Mouse (Mus musculus): ENCODE data around the gene 9130019O22Rik. TPM values are rescaled to one million over a fixed set of nuclear protein-coding genes. Genes with fewer than 3 reads are reported as not detected.
A peak's percentile ranks its signal among the peaks of the same experiment; 100 is the strongest.
"Not testable (repeated sequence)": the region's sequence is repeated elsewhere in the genome, so short reads cannot be mapped to it uniquely, and the experiment has no call there.

The 9130019O22Rik gene
- polyA plus RNA-seq, 1 experiment, result 0.34 TPM

DNA sequence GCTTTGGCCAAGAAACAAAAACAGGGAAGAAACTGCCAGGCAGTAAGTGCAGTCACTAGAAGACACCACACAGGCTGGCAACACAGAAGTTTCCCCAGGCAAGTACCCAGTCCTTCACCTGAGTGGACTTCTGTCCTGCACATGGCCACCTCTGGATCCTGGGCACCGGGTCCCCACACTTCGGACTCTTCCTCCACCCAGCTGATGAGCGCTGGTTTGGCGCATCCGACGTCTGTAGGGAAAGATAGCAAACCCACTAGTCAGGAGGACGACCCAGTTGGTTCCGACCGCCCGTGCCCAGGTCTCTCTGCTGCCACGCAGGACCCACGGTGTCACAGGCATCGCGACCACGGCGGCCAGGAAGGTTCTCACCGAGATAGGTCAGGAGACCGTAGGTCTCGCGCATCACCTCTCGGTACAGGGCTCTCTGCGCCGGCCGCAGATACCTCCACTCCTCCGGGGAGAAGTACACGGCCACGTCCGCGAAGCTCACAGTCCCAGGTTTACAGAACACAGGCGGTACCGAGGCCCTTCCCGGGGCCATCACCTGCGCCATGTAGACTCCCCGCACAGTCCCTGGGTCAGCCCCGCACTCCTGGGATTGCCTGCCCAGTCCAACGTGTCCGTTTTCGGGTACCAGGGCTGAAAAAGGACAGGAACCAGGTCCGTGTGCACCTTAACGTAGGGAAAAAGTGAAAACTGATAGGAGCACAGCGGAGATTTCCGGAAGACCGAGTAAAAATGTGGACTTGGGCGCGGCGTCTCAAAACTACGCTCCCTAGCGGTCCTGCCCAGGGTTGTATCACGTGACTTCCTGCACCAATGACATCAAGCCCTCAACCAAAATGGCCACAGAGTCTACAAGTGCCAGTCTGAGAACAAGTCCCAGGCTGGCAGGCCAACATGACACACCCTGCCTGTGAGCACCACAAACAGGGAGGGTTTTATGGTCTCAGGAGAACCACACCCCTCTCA lies 11.4 kb downstream of the 9130019O22Rik start, which contains the start of gene Zfp747:
Gene Zfp747, minus strand, starts transcription at position 780 of the 975 bp plus-strand sequence.
- Histone ChIP-seq H3K4me3 (peak within 1 kb of the TSS; percentile 61), H3ac (ENCODE audit: control insufficient read depth, insufficient read length) (peak within 1 kb of the TSS; percentile 21), H3K4me2 (ENCODE audit: low read depth) (peak within 1 kb of the TSS; percentile 74)
- not testable (repeated sequence) for H3K79me2 ChIP-seq (ENCODE audit: control insufficient read depth, insufficient read depth); H3K27me3 ChIP-seq (ENCODE audit: control insufficient read depth, insufficient read depth, insufficient read length); H3K36me3 ChIP-seq (ENCODE audit: control insufficient read depth, insufficient read depth)
- TF ChIP-seq USF1 (IDR thresholded peaks at IDR 0.05; ENCODE audit: low read depth) (peak; percentile 97), POLR2A (IDR thresholded peaks at IDR 0.05; ENCODE audit: insufficient read length, low read depth) (peak; percentile 51), MYOD1 (IDR thresholded peaks at IDR 0.05; ENCODE audit: control insufficient read depth in 1 of 3, insufficient read length in 2 of 3, low read depth in 2 of 3) (peak in 1 of 3 experiments; percentile 0), POLR2AphosphoS2 (IDR thresholded peaks at IDR 0.05; ENCODE audit: insufficient read length, low read depth) (peak; percentile 55)

DNA sequence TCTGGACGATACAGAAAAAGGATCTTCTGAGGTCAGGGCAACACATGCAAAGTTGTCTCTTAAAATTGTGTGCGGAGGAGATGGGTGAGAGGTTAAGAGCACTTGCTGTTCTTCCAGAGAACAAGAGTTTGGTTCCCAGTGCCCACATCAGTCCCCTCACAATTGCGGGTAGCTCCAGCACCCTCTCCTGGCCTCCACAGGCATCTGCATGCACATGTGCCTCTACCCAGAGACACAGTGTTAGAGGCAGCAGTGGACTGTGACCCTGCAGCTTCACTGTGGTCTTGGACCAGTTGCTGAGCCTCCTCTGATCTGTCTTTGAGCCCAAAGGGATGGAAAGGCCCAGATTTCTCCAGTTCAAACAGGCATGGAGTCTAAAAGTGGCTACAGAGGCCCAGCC lies 15.1 kb downstream of the 9130019O22Rik start:
- not testable (repeated sequence) for H3K27me3 ChIP-seq (ENCODE audit: control insufficient read depth, insufficient read depth, insufficient read length); H3K36me3 ChIP-seq (ENCODE audit: control insufficient read depth, insufficient read depth); H3K4me3 ChIP-seq; H3K79me2 ChIP-seq (ENCODE audit: control insufficient read depth, insufficient read depth); H3K4me2 ChIP-seq (ENCODE audit: low read depth); H3ac ChIP-seq (ENCODE audit: control insufficient read depth, insufficient read length)

- TF ChIP-seq TCF3 (IDR thresholded peaks at IDR 0.05; ENCODE audit: insufficient read length, low read depth) (no peak), MYOG (IDR thresholded peaks at IDR 0.05; ENCODE audit: control insufficient read depth in 1 of 3, insufficient read depth in 1 of 3, insufficient read length in 2 of 3, low read depth in 2 of 3) (no peak), CEBPB (IDR thresholded peaks at IDR 0.05; ENCODE audit: insufficient read depth, poor library complexity, severe bottlenecking) (no peak), POLR2A (IDR thresholded peaks at IDR 0.05; ENCODE audit: insufficient read length, low read depth) (no peak), MYOD1 (IDR thresholded peaks at IDR 0.05; ENCODE audit: control insufficient read depth in 1 of 3, insufficient read length in 2 of 3, low read depth in 2 of 3) (no peak), E2F4 (IDR thresholded peaks at IDR 0.05; ENCODE audit: insufficient read depth) (no peak), MAX (IDR thresholded peaks at IDR 0.05; ENCODE audit: low read depth) (no peak), SRF (IDR thresholded peaks at IDR 0.05; ENCODE audit: control insufficient read depth, insufficient read length, low read depth) (no peak), POLR2AphosphoS2 (IDR thresholded peaks at IDR 0.05; ENCODE audit: insufficient read length, low read depth) (no peak), TCF12 (IDR thresholded peaks at IDR 0.05; ENCODE audit: insufficient read depth, poor library complexity, severe bottlenecking) (no peak), REST (IDR thresholded peaks at IDR 0.05; ENCODE audit: insufficient read depth, insufficient read length) (no peak), USF1 (IDR thresholded peaks at IDR 0.05; ENCODE audit: low read depth) (no peak)
- no peaks in the 10 kb centered on the region for H3K79me2 ChIP-seq (ENCODE audit: control insufficient read depth, insufficient read depth)
- H3K4me3 ChIP-seq, result no peak overlapping the region
- H3K27me3 ChIP-seq (ENCODE audit: control insufficient read depth, insufficient read depth, insufficient read length), result no peaks in the 10 kb centered on the region
- no peaks in the 10 kb centered on the region for H3K36me3 ChIP-seq (ENCODE audit: control insufficient read depth, insufficient read depth)
- no peak overlapping the region for H3K4me2 ChIP-seq (ENCODE audit: low read depth)
- no peak overlapping the region for H3ac ChIP-seq (ENCODE audit: control insufficient read depth, insufficient read length)
Observed at GRCm38 (mm10) chr7:127371213-127371612, 15.8 kb downstream of the 9130019O22Rik start.

GRCm38 (mm10) chr7:127366249-127366648 lies 20.7 kb downstream of the 9130019O22Rik start:
- Histone ChIP-seq H3K4me3 (no peak overlapping the region), H3K4me2 (ENCODE audit: low read depth) (no peak overlapping the region), H3ac (ENCODE audit: control insufficient read depth, insufficient read length) (no peak overlapping the region), H3K27me3 (ENCODE audit: control insufficient read depth, insufficient read depth, insufficient read length) (peaks cover 4% of the 10 kb centered on the region), H3K36me3 (ENCODE audit: control insufficient read depth, insufficient read depth) (no peaks in the 10 kb centered on the region), H3K79me2 (ENCODE audit: control insufficient read depth, insufficient read depth) (no peaks in the 10 kb centered on the region)
- no peak for TF ChIP-seq E2F4 (IDR thresholded peaks at IDR 0.05; ENCODE audit: insufficient read depth)
- TF ChIP-seq MYOD1 (IDR thresholded peaks at IDR 0.05; ENCODE audit: control insufficient read depth in 1 of 3, insufficient read length in 2 of 3, low read depth in 2 of 3), result no peak
- TF ChIP-seq TCF3 (IDR thresholded peaks at IDR 0.05; ENCODE audit: insufficient read length, low read depth), result no peak
- no peak for TF ChIP-seq TCF12 (IDR thresholded peaks at IDR 0.05; ENCODE audit: insufficient read depth, poor library complexity, severe bottlenecking)

GRCm38 (mm10) chr7:127364166-127364565 lies 22.8 kb downstream of the 9130019O22Rik start:
- Histone ChIP-seq H3ac (ENCODE audit: control insufficient read depth, insufficient read length) (no peak overlapping the region), H3K27me3 (ENCODE audit: control insufficient read depth, insufficient read depth, insufficient read length) (peaks cover 9% of the 10 kb centered on the region), H3K4me3 (no peak overlapping the region), H3K79me2 (ENCODE audit: control insufficient read depth, insufficient read depth) (no peaks in the 10 kb centered on the region), H3K36me3 (ENCODE audit: control insufficient read depth, insufficient read depth) (no peaks in the 10 kb centered on the region), H3K4me2 (ENCODE audit: low read depth) (no peak overlapping the region)
- no peak for TF ChIP-seq POLR2AphosphoS2 (IDR thresholded peaks at IDR 0.05; ENCODE audit: insufficient read length, low read depth)
- no peak for TF ChIP-seq MAX (IDR thresholded peaks at IDR 0.05; ENCODE audit: low read depth)
- TF ChIP-seq USF1 (IDR thresholded peaks at IDR 0.05; ENCODE audit: low read depth), result no peak
- no peak for TF ChIP-seq E2F4 (IDR thresholded peaks at IDR 0.05; ENCODE audit: insufficient read depth)
- no peak for TF ChIP-seq TCF12 (IDR thresholded peaks at IDR 0.05; ENCODE audit: insufficient read depth, poor library complexity, severe bottlenecking)
- no peak for TF ChIP-seq MYOD1 (IDR thresholded peaks at IDR 0.05; ENCODE audit: control insufficient read depth in 1 of 3, insufficient read length in 2 of 3, low read depth in 2 of 3)
- TF ChIP-seq POLR2A (IDR thresholded peaks at IDR 0.05; ENCODE audit: insufficient read length, low read depth), result no peak
- TF ChIP-seq CEBPB (IDR thresholded peaks at IDR 0.05; ENCODE audit: insufficient read depth, poor library complexity, severe bottlenecking), result no peak
- TF ChIP-seq SRF (IDR thresholded peaks at IDR 0.05; ENCODE audit: control insufficient read depth, insufficient read length, low read depth), result no peak
- no peak for TF ChIP-seq REST (IDR thresholded peaks at IDR 0.05; ENCODE audit: insufficient read depth, insufficient read length)
- TF ChIP-seq TCF3 (IDR thresholded peaks at IDR 0.05; ENCODE audit: insufficient read length, low read depth), result no peak
- no peak for TF ChIP-seq MYOG (IDR thresholded peaks at IDR 0.05; ENCODE audit: control insufficient read depth in 1 of 3, insufficient read depth in 1 of 3, insufficient read length in 2 of 3, low read depth in 2 of 3)

Data from myocyte (in vitro differentiated cells).